Mouse (Mus musculus): ENCODE measurements around the gene Fbrs. TPM values are rescaled to one million over a fixed set of nuclear protein-coding genes. Genes with fewer than 3 reads are reported as not detected.

The Fbrs gene
- 9.9 and 11.1 TPM in 2 replicates for polyA plus RNA-seq (2014; fragmentation: Nextera tagmentation; extraction: Ambion mirVana)

- Histone ChIP-seq H3K4me1 (ENCODE audit: control insufficient read depth, insufficient read depth, low read length) (peaks cover 17% of the 10 kb centered on the region), H3K27ac (ENCODE audit: low read depth, low read length) (peak within 1 kb of the TSS; percentile 96), H3K27me3 (ENCODE audit: control insufficient read depth, insufficient read depth, low read length) (no peaks in the 10 kb centered on the region), H3K36me3 (ENCODE audit: control insufficient read depth, insufficient read depth, low read length) (peaks cover 40% of the 10 kb centered on the region), H3K9ac (ENCODE audit: low read depth, low read length) (peak within 1 kb of the TSS; percentile 89), H3K4me2 (peak within 1 kb of the TSS; percentile 92), H3K4me3 (ENCODE audit: low read depth, low read length) (peak within 1 kb of the TSS; percentile 86), H3K9me3 (replicated peaks; ENCODE audit: control insufficient read depth, low read length) (no peaks in the 10 kb centered on the region)
- under 1% methylated on average over 56 of the region's 62 CpGs for WGBS (ENCODE audit: insufficient replicate concordance)
- ATAC-seq (replicated peaks; ENCODE audit: insufficient number of reproducible peaks, low FRiP score, low TSS enrichment), result peak; percentile 78
Observed at GRCm38 (mm10) chr7:127478635-127479317, at the start of gene Fbrs. Gene Fbrs, plus strand, starts transcription at chr7:127479199.

- H3K27ac ChIP-seq (ENCODE audit: low read depth, low read length), result no peak overlapping the region
- no peak overlapping the region for H3K4me2 ChIP-seq
- H3K27me3 ChIP-seq (ENCODE audit: control insufficient read depth, insufficient read depth, low read length), result no peaks in the 10 kb centered on the region
- 79% methylated on average over 4 of the region's 4 CpGs for WGBS (ENCODE audit: insufficient replicate concordance)
- H3K4me3 ChIP-seq (ENCODE audit: low read depth, low read length), result no peak overlapping the region
- no peak for ATAC-seq (replicated peaks; ENCODE audit: insufficient number of reproducible peaks, low FRiP score, low TSS enrichment)
- H3K4me1 ChIP-seq (ENCODE audit: control insufficient read depth, insufficient read depth, low read length), result no peaks in the 10 kb centered on the region
- H3K9me3 ChIP-seq (replicated peaks; ENCODE audit: control insufficient read depth, low read length), result peaks cover 9% of the 10 kb centered on the region; the same call in 1 of the 2 replicates
- H3K36me3 ChIP-seq (ENCODE audit: control insufficient read depth, insufficient read depth, low read length), result no peaks in the 10 kb centered on the region
- no peak overlapping the region for H3K9ac ChIP-seq (ENCODE audit: low read depth, low read length)
Observed at GRCm38 (mm10) chr7:127435206-127435605, 43.8 kb upstream of the Fbrs start.

GRCm38 (mm10) chr7:127437724-127438123, 41.3 kb upstream of the Fbrs start:
- Histone ChIP-seq H3K27ac (ENCODE audit: low read depth, low read length) (no peak overlapping the region), H3K27me3 (ENCODE audit: control insufficient read depth, insufficient read depth, low read length) (no peaks in the 10 kb centered on the region), H3K4me2 (no peak overlapping the region), H3K9me3 (replicated peaks; ENCODE audit: control insufficient read depth, low read length) (peaks cover 9% of the 10 kb centered on the region; the same call in 1 of the 2 replicates), H3K4me1 (ENCODE audit: control insufficient read depth, insufficient read depth, low read length) (no peaks in the 10 kb centered on the region), H3K36me3 (ENCODE audit: control insufficient read depth, insufficient read depth, low read length) (peaks cover 2% of the 10 kb centered on the region), H3K4me3 (ENCODE audit: low read depth, low read length) (no peak overlapping the region), H3K9ac (ENCODE audit: low read depth, low read length) (no peak overlapping the region)
- ATAC-seq (replicated peaks; ENCODE audit: insufficient number of reproducible peaks, low FRiP score, low TSS enrichment), result no peak
- 78% methylated on average over 3 of the region's 3 CpGs for WGBS (ENCODE audit: insufficient replicate concordance)

GRCm38 (mm10) chr7:127443976-127444375, 35.0 kb upstream of the Fbrs start:
- Histone ChIP-seq H3K4me1 (ENCODE audit: control insufficient read depth, insufficient read depth, low read length) (no peaks in the 10 kb centered on the region; the same call in 1 of the 2 replicates), H3K27me3 (ENCODE audit: control insufficient read depth, insufficient read depth, low read length) (no peaks in the 10 kb centered on the region), H3K9ac (ENCODE audit: low read depth, low read length) (no peak overlapping the region), H3K4me2 (no peak overlapping the region), H3K4me3 (ENCODE audit: low read depth, low read length) (no peak overlapping the region), H3K9me3 (replicated peaks; ENCODE audit: control insufficient read depth, low read length) (no peaks in the 10 kb centered on the region), H3K27ac (ENCODE audit: low read depth, low read length) (no peak overlapping the region), H3K36me3 (ENCODE audit: control insufficient read depth, insufficient read depth, low read length) (peaks cover 24% of the 10 kb centered on the region)
- WGBS (ENCODE audit: insufficient replicate concordance), result 85% methylated on average over 20 of the region's 20 CpGs
- no peak for ATAC-seq (replicated peaks; ENCODE audit: insufficient number of reproducible peaks, low FRiP score, low TSS enrichment)

GRCm38 (mm10) chr7:127448521-127449300, 30.3 kb upstream of the Fbrs start, which contains the start of gene Zfp689:
Gene Zfp689, minus strand, starts transcription at chr7:127449158.
- Histone ChIP-seq H3K27me3 (ENCODE audit: control insufficient read depth, insufficient read depth, low read length) (no peaks in the 10 kb centered on the region), H3K4me3 (ENCODE audit: low read depth, low read length) (peak within 1 kb of the TSS; percentile 81), H3K9ac (ENCODE audit: low read depth, low read length) (peak within 1 kb of the TSS; percentile 93), H3K27ac (ENCODE audit: low read depth, low read length) (peak within 1 kb of the TSS; percentile 94), H3K36me3 (ENCODE audit: control insufficient read depth, insufficient read depth, low read length) (peaks cover 17% of the 10 kb centered on the region), H3K4me2 (peak within 1 kb of the TSS; percentile 91), H3K4me1 (ENCODE audit: control insufficient read depth, insufficient read depth, low read length) (peaks cover 12% of the 10 kb centered on the region), H3K9me3 (replicated peaks; ENCODE audit: control insufficient read depth, low read length) (no peaks in the 10 kb centered on the region)
- peak; percentile 85 for ATAC-seq (replicated peaks; ENCODE audit: insufficient number of reproducible peaks, low FRiP score, low TSS enrichment)
- WGBS (ENCODE audit: insufficient replicate concordance), result under 1% methylated on average over 54 of the region's 54 CpGs

GRCm38 (mm10) chr7:127449966-127450365, 29.0 kb upstream of the Fbrs start:
- peak overlapping the region; percentile 81 for H3K4me3 ChIP-seq (ENCODE audit: low read depth, low read length)

GRCm38 (mm10) chr7:127453056-127453455, 25.9 kb upstream of the Fbrs start:
- Histone ChIP-seq H3K27me3 (ENCODE audit: control insufficient read depth, insufficient read depth, low read length) (no peaks in the 10 kb centered on the region), H3K36me3 (ENCODE audit: control insufficient read depth, insufficient read depth, low read length) (peaks cover 19% of the 10 kb centered on the region), H3K9ac (ENCODE audit: low read depth, low read length) (no peak overlapping the region), H3K4me1 (ENCODE audit: control insufficient read depth, insufficient read depth, low read length) (peaks cover 12% of the 10 kb centered on the region), H3K4me3 (ENCODE audit: low read depth, low read length) (no peak overlapping the region), H3K27ac (ENCODE audit: low read depth, low read length) (no peak overlapping the region), H3K9me3 (replicated peaks; ENCODE audit: control insufficient read depth, low read length) (peaks cover 3% of the 10 kb centered on the region; the same call in 1 of the 2 replicates), H3K4me2 (no peak overlapping the region)
- WGBS (ENCODE audit: insufficient replicate concordance), result 91% methylated on average over 2 of the region's 2 CpGs
- ATAC-seq (replicated peaks; ENCODE audit: insufficient number of reproducible peaks, low FRiP score, low TSS enrichment), result no peak

More at GRCm38 (mm10) chr7:127449966-127450365, 29.0 kb upstream of the Fbrs start:
- WGBS (ENCODE audit: insufficient replicate concordance), result 78% methylated on average over 7 of the region's 7 CpGs
- no peak overlapping the region for H3K27ac ChIP-seq (ENCODE audit: low read depth, low read length)
- H3K9ac ChIP-seq (ENCODE audit: low read depth, low read length), result peak overlapping the region; percentile 93
- H3K36me3 ChIP-seq (ENCODE audit: control insufficient read depth, insufficient read depth, low read length), result peaks cover 8% of the 10 kb centered on the region
- H3K27me3 ChIP-seq (ENCODE audit: control insufficient read depth, insufficient read depth, low read length), result no peaks in the 10 kb centered on the region
- peaks cover 12% of the 10 kb centered on the region for H3K4me1 ChIP-seq (ENCODE audit: control insufficient read depth, insufficient read depth, low read length)
- H3K9me3 ChIP-seq (replicated peaks; ENCODE audit: control insufficient read depth, low read length), result no peaks in the 10 kb centered on the region
- H3K4me2 ChIP-seq, result peak overlapping the region; percentile 91
- no peak for ATAC-seq (replicated peaks; ENCODE audit: insufficient number of reproducible peaks, low FRiP score, low TSS enrichment)

- Histone ChIP-seq H3K36me3 (ENCODE audit: control insufficient read depth, insufficient read depth, low read length) (peaks cover 22% of the 10 kb centered on the region), H3K27ac (ENCODE audit: low read depth, low read length) (no peak overlapping the region), H3K4me2 (no peak overlapping the region), H3K9ac (ENCODE audit: low read depth, low read length) (no peak overlapping the region), H3K27me3 (ENCODE audit: control insufficient read depth, insufficient read depth, low read length) (no peaks in the 10 kb centered on the region), H3K4me3 (ENCODE audit: low read depth, low read length) (no peak overlapping the region), H3K4me1 (ENCODE audit: control insufficient read depth, insufficient read depth, low read length) (peaks cover 6% of the 10 kb centered on the region), H3K9me3 (replicated peaks; ENCODE audit: control insufficient read depth, low read length) (peaks cover 3% of the 10 kb centered on the region; the same call in 1 of the 2 replicates)
- no peak for ATAC-seq (replicated peaks; ENCODE audit: insufficient number of reproducible peaks, low FRiP score, low TSS enrichment)
- 80% methylated on average over 7 of the region's 7 CpGs for WGBS (ENCODE audit: insufficient replicate concordance)
Observed at GRCm38 (mm10) chr7:127454905-127455304, 24.1 kb upstream of the Fbrs start.

All from heart, embryonic 11.5 days (tissue).